Mouse (Mus musculus) mature B cell (primary cell): ENCODE measurements around the gene Myadml2.

Experiments used
- in situ Hi-C: fragments of 300-500 bp; cut with MboI; formaldehyde crosslinking; loops from 2 replicates; pipeline ENCODE4 v1.14.3; 2019

Myadml2 gene

GRCm38 (mm10) chr11:120661076-120661460 is 13.1 kb upstream of the Myadml2 start, which contains the start of gene Notum:
Gene Notum, minus strand, starts transcription at chr11:120661175.
- in situ Hi-C loops = no loop called here

DNA sequence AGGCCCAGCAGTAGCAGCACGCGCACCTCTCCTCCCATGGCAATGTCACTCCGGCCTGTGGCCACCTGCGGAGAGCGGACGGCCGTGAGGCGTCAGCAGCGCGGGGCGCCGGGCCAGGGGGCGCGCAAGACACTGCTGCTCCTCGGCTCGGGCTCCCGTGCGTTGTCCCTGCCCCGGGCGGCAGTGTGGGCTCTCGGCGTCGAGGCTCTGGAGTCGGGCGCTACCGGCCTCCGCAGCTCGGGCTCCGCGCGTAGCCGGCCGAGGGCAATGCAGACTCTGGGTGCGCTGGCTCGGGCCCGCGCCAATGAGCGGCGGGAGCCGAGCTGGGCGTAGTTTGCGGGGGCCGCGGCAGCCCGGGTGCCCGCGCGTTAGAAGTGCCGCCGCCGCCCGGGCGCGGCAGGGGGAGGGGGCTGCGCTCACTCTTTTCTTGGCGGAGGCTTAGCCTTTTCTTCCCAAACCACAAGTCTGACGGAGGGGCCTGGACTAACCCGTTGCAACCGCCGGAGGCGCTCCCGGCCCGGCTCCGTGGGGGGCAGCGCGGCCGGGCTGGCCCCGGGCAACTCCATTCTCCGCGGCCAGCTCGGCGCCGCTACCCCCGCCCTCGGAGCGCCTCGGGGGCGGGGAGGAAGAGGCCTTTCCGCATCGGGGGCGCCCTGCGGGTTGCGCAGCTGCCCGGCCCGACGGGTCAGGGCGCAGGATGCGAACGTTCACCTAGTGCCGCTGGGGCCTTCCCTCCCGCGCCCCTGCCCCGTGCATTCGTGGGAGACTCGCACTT is 12.5 kb upstream of the Myadml2 start:
- in situ Hi-C loops = no loop called here

GRCm38 (mm10) chr11:120659509-120660300 is 11.7 kb upstream of the Myadml2 start:
- in situ Hi-C loops = no loop called here

- in situ Hi-C loops = no loop called here
Measured at GRCm38 (mm10) chr11:120658876-120659410, 11.0 kb upstream of the Myadml2 start.

- in situ Hi-C loops = no loop called here
Measured at GRCm38 (mm10) chr11:120657301-120657700, 9.3 kb upstream of the Myadml2 start.

GRCm38 (mm10) chr11:120654741-120655140 is 6.8 kb upstream of the Myadml2 start:
- in situ Hi-C loops = no loop called here

GRCm38 (mm10) chr11:120651872-120652271 is 3.9 kb upstream of the Myadml2 start:
- in situ Hi-C loops = no loop called here

GRCm38 (mm10) chr11:120647047-120647830 is 719 bp downstream of the Myadml2 start:
- in situ Hi-C loops = no loop called here

- in situ Hi-C loops = no loop called here
Measured at GRCm38 (mm10) chr11:120643601-120643987, 4.4 kb downstream of the Myadml2 start, which contains the start of gene Pycr1. Gene Pycr1, minus strand, starts transcription at chr11:120643769.

- in situ Hi-C loops = no loop called here
Measured at GRCm38 (mm10) chr11:120642939-120643600, 4.9 kb downstream of the Myadml2 start.

GRCm38 (mm10) chr11:120641869-120642268 is 6.1 kb downstream of the Myadml2 start:
- in situ Hi-C loops = no loop called here

GRCm38 (mm10) chr11:120641255-120641654 is 6.7 kb downstream of the Myadml2 start:
- in situ Hi-C loops = no loop called here

DNA sequence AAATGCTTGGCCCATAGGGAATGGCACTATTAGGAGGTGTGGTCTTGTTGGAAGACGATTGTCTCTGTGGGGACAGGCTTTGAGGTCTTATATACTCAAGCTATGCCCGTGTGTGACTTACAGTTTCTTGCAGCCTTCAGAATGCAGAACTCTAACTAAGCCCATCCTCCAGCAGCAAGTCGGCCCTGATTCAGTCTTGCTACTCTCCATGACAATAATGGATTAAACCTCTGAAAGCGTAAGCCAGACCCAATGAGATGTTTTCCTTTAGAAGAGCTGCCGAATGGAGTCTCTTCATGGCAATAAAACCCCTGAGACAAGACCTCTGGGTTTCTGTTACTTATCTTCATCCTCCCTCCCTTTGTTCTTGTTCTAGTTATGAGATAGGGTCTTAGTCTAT is 13.1 kb downstream of the Myadml2 start:
- in situ Hi-C loops = loop anchor here (5.0 kb wide), 1 partner anchor 37 kb away; the partner anchor contains the start of gene Aspscr1

- in situ Hi-C loops = loop anchor here (5.0 kb wide), 1 partner anchor 39 kb away; the partner anchor contains the start of gene Aspscr1
Measured at GRCm38 (mm10) chr11:120633520-120634343, 14.2 kb downstream of the Myadml2 start, which contains the start of gene Mafg. Gene Mafg, minus strand, starts transcription at chr11:120633600.

GRCm38 (mm10) chr11:120632559-120633519 is 15.1 kb downstream of the Myadml2 start:
- in situ Hi-C loops = loop anchor here (5.0 kb wide), 1 partner anchor 39 kb away; the partner anchor contains the start of gene Aspscr1

- in situ Hi-C loops = loop anchor here (5.0 kb wide), 1 partner anchor 40 kb away; the partner anchor contains the start of gene Aspscr1
Measured at GRCm38 (mm10) chr11:120631726-120632448, 16.1 kb downstream of the Myadml2 start.

DNA sequence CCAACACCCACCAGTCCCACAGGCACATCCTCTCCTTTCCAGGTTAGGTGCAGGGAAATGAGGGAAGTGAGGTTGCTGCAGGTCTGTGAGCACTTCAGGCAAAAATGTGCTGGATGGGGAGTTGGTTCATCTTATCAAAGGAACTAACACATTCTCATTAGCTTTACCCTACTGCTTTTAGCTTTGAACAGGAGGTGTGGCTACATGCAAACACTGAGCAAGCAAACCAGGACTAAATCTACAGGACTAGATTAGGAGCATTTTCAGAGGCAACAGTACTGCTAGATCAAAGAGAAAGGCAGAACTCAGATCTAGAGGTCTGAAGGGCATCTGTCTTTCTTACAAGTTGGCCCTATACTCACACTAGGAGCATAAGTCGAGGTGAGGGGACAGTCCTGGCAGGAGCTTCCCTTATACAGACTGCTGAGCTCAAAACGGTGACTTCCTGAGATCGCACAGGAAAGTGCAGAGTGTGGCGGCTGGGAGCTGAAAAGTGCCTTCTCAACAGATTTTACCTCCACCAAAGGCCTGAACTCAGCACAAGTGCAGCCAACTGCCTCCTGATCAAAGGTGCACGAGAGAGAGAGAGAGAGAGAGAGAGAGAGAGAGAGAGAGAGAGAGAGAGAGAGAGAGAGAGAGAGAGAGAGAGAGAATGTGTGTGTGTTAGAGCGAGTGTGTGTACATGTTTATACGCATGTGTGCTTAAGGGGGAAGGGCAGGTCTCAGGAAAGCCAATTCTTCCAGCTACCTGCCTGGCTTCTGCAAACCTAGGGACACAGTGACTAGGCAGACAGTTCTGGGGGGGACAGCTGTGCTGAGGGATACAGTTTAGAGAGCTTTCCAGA is 16.9 kb downstream of the Myadml2 start:
- in situ Hi-C loops = loop anchor here (5.0 kb wide), 1 partner anchor 41 kb away; the partner anchor contains the start of gene Aspscr1
